Mouse (Mus musculus) subcutaneous adipose tissue, adult 2 months (tissue): ENCODE data around the gene Ces5a. TPM values are rescaled to one million over a fixed set of nuclear protein-coding genes. Genes with fewer than 3 reads are reported as not detected.

ENCODE experiments used
- polyA plus RNA-seq: library from polyadenylated mRNA; depleted of rRNA; stranded (reverse); fragments of >200 nt; gene quantifications from 2 replicates; pipeline ENCODE4 v1.2.3, GENCODE M21; 2012; ENCODE audit warnings: low replicate concordance; rRNA removed

Gene Ces5a
- polyA plus RNA-seq = 0.54 and 1.8 TPM in 2 replicates

GRCm38 (mm10) chr8:93535730-93536129 lies at the start of gene Ces5a:
Ces5a (minus strand) TSS chr8:93535830.

Other genes with a start within 250 kb of the Ces5a start
- gene Ces1g, start 198.5 kb downstream of the Ces5a start, polyA plus RNA-seq = 0.06 and 0.21 TPM in 2 replicates
- not detected in 2 replicates for gene Ces1h, start 156.1 kb downstream of the Ces5a start, polyA plus RNA-seq